Mouse (Mus musculus) C2C12 (cell line): ENCODE results near the gene Ifna4. TPM values are rescaled to one million over a fixed set of nuclear protein-coding genes. Genes with fewer than 3 reads are reported as not detected.

ENCODE experiments used
- H3K27me3 ChIP-seq: one replicate; pipeline ENCODE4 v1.6.1; 2011; ENCODE audit not compliant: control insufficient read depth, insufficient read depth, insufficient read length
- H3K36me3 ChIP-seq: one replicate; pipeline ENCODE4 v1.6.1; 2011; ENCODE audit not compliant: control insufficient read depth, insufficient read depth
- H3K4me3 ChIP-seq: one replicate; pipeline ENCODE4 v1.5.1; 2011; ENCODE audit warnings: mild to moderate bottlenecking, control low read depth; ENCODE audit not compliant: poor library complexity, insufficient read depth, severe bottlenecking
- H3K79me2 ChIP-seq: one replicate; pipeline ENCODE4 v1.6.1; 2011; ENCODE audit not compliant: control insufficient read depth, insufficient read depth
- H3K79me3 ChIP-seq: one replicate; pipeline ENCODE4 v1.6.1; 2011; ENCODE audit warnings: low read depth, control low read depth
- H3ac ChIP-seq: one replicate; pipeline ENCODE3; 2011; ENCODE audit warnings: low read depth; ENCODE audit not compliant: control insufficient read depth, insufficient read length
- CEBPB ChIP-seq: IDR thresholded peaks from one replicate; pipeline ENCODE4 v1.6.1; 2011; ENCODE audit warnings: low read depth, mild to moderate bottlenecking, control low read depth, moderate library complexity
- CTCF ChIP-seq: IDR thresholded peaks from one replicate; pipeline ENCODE4 v1.5.1; 2011; ENCODE audit not compliant: control insufficient read depth, insufficient read depth, insufficient read length
- FOSL1 ChIP-seq: IDR thresholded peaks from one replicate; pipeline ENCODE4 v1.8.0; 2011; ENCODE audit warnings: mild to moderate bottlenecking, low read length; ENCODE audit not compliant: poor library complexity, insufficient read depth, severe bottlenecking
- MAX ChIP-seq: IDR thresholded peaks from one replicate; pipeline ENCODE4 v1.6.1; 2011; ENCODE audit warnings: mild to moderate bottlenecking, control low read depth
- MYOD1 ChIP-seq: IDR thresholded peaks from one replicate; pipeline ENCODE4 v1.6.1; 2011; ENCODE audit warnings: low read depth; ENCODE audit not compliant: control insufficient read depth, insufficient read length
- MYOG ChIP-seq: IDR thresholded peaks from one replicate; pipeline ENCODE4 v1.6.1; 2011; ENCODE audit not compliant: control insufficient read depth, insufficient read length; ENCODE audit errors: extremely low read depth
- USF1 ChIP-seq: IDR thresholded peaks from one replicate; pipeline ENCODE4 v1.6.1; 2011; ENCODE audit warnings: low read depth, mild to moderate bottlenecking, control low read depth, moderate library complexity
- polyA plus RNA-seq: library from polyadenylated mRNA; unstranded; fragments of >200 nt; fragmentation: generic; extraction: Trizol; gene quantifications from one replicate; pipeline ENCODE4 v1.2.1, GENCODE M21; 2012; ENCODE audit warnings: missing spikeins

Ifna4 gene
- polyA plus RNA-seq, 1 experiment = not detected

- Histone ChIP-seq H3K79me3 (no peaks in the 10 kb centered on the region), H3K4me3 (no peak overlapping the region), H3ac (no peak overlapping the region), H3K36me3 (no peaks in the 10 kb centered on the region), H3K27me3 (peaks cover 7% of the 10 kb centered on the region), H3K79me2 (no peaks in the 10 kb centered on the region)
- TF ChIP-seq USF1 (no peak), CEBPB (no peak), MAX (no peak), FOSL1 (no peak), CTCF (no peak), MYOG (no peak), MYOD1 (no peak)
These were observed 1.6 kb upstream of the Ifna4 start for GRCm38 (mm10) chr4:88840058-88840457.

DNA sequence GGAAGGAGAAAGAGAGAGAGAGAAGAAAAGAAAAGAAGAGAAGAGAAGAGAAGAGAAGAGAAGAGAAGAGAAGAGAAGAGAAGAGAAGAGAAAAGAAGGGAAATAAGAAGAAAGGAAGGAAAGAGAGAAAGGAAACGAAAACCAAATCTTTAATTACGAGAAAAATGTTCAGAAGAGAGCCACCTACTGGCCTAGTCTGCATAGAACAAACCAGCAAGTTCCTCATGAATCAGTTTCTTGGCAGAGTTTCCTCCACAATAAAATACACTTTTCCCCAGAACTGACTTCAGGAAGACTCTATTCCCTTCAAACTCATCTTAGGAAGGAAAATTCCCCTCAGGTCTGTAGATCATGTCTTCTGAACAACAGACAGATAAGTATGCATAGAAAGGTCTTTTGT lies 3.7 kb downstream of the Ifna4 start:
- Histone ChIP-seq H3K4me3 (no peak overlapping the region), H3K79me3 (no peaks in the 10 kb centered on the region), H3K27me3 (peaks cover 12% of the 10 kb centered on the region), H3K79me2 (no peaks in the 10 kb centered on the region), H3K36me3 (no peaks in the 10 kb centered on the region), H3ac (no peak overlapping the region)
- TF ChIP-seq CEBPB = no peak
- TF ChIP-seq MAX = no peak
- no peak for TF ChIP-seq MYOG
- no peak for TF ChIP-seq FOSL1
- no peak for TF ChIP-seq USF1
- TF ChIP-seq CTCF = no peak
- TF ChIP-seq MYOD1 = no peak

DNA sequence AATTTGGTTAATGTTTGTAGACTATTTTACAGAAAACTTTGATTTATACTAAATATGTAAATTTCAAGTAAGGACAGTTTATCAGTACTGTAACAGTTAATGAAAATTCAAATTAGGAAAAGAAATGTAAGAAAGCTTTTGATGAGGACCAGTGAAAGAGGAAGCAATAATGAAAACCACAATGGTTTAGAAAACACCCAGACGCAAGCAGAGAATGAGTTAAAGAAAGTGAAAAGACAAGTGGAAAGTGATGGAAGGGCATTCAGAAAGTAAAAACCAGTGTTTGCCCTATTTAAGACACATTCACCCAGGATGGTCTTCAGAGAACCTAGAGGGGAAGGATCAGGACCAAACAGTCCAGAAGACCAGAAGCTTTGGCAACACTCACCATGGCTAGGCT lies 8.0 kb downstream of the Ifna4 start, which contains the start of gene Ifna1:
TSS of gene Ifna1 (plus strand) at position 390 of the 400 bp plus-strand sequence.
- H3K79me3 ChIP-seq = no peaks in the 10 kb centered on the region
- no peaks in the 10 kb centered on the region for H3K79me2 ChIP-seq
- no peak within 1 kb of the TSS for H3K4me3 ChIP-seq
- H3K36me3 ChIP-seq = no peaks in the 10 kb centered on the region
- no peak for TF ChIP-seq MAX
- TF ChIP-seq MYOG = no peak
- TF ChIP-seq FOSL1 = no peak
- TF ChIP-seq MYOD1 = no peak
- no peak for TF ChIP-seq USF1
- TF ChIP-seq CEBPB = no peak
- TF ChIP-seq CTCF = no peak
- no peak within 1 kb of the TSS for H3ac ChIP-seq
- peaks cover 24% of the 10 kb centered on the region for H3K27me3 ChIP-seq

- H3K79me3 ChIP-seq = no peaks in the 10 kb centered on the region
- no peak overlapping the region for H3K4me3 ChIP-seq
- TF ChIP-seq FOSL1 = no peak
- TF ChIP-seq CTCF = no peak
- TF ChIP-seq USF1 = no peak
- TF ChIP-seq MYOG = no peak
- no peak for TF ChIP-seq CEBPB
- TF ChIP-seq MAX = no peak
- TF ChIP-seq MYOD1 = no peak
- H3ac ChIP-seq = no peak overlapping the region
- H3K27me3 ChIP-seq = peaks cover 25% of the 10 kb centered on the region
- H3K36me3 ChIP-seq = no peaks in the 10 kb centered on the region
- no peaks in the 10 kb centered on the region for H3K79me2 ChIP-seq
These were observed 9.5 kb downstream of the Ifna4 start for GRCm38 (mm10) chr4:88851026-88851763.

DNA sequence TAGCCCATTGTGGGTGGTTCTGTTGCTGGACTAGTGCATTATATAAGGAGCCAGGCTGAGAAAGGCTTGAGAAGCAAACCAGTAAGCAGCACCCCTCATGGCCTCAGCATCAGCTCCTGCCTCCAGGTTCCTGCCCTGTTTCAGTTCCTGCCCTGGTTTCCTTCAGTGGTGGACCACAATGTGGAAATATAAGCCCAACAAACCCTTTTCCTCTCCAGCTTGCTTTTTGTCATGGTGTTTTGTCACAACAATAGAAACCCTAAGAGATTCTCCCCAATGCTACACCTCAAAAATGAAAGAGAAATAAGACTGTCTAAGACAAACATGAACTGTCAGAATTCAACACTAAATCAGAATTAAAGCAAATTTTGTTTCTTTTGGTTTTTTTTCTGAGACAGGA lies 17.6 kb downstream of the Ifna4 start:
- Histone ChIP-seq H3K79me3 (no peaks in the 10 kb centered on the region), H3K79me2 (no peaks in the 10 kb centered on the region), H3ac (no peak overlapping the region), H3K27me3 (peaks cover 32% of the 10 kb centered on the region), H3K4me3 (no peak overlapping the region), H3K36me3 (no peaks in the 10 kb centered on the region)
- TF ChIP-seq CTCF (no peak), MYOD1 (no peak), MYOG (no peak), USF1 (no peak), FOSL1 (no peak), CEBPB (no peak), MAX (no peak)

GRCm38 (mm10) chr4:88863309-88863708 lies 21.6 kb downstream of the Ifna4 start:
- Histone ChIP-seq H3K79me3 (no peaks in the 10 kb centered on the region), H3K27me3 (peaks cover 28% of the 10 kb centered on the region), H3K4me3 (no peak overlapping the region), H3K79me2 (no peaks in the 10 kb centered on the region), H3K36me3 (no peaks in the 10 kb centered on the region), H3ac (no peak overlapping the region)
- TF ChIP-seq CTCF = no peak
- no peak for TF ChIP-seq USF1
- TF ChIP-seq MYOD1 = no peak
